Mouse (Mus musculus) lung, embryonic 15.5 days (tissue): ENCODE measurements around the gene Nat8f6. TPM values are rescaled to one million over a fixed set of nuclear protein-coding genes. Genes with fewer than 3 reads are reported as not detected.
"Not testable (repeated sequence)": the region's sequence is repeated elsewhere in the genome, so short reads cannot be mapped to it uniquely, and the experiment has no call there.

ENCODE experiments used
- ATAC-seq: fragments of 200-750 bp; cut with Nextera tagmentation; 2 replicates; pipeline ENCODE4 v1.8.0; 2017; ENCODE audit warnings: moderate number of reproducible peaks, borderline replicate concordance; ENCODE audit not compliant: low FRiP score, low TSS enrichment; ENCODE audit errors: extremely low read depth
- H3K27ac ChIP-seq: fragments of 300-500 bp; sonication (generic); 2 replicates; pipeline ENCODE4 v1.5.1; 2015; ENCODE audit warnings: moderate library complexity, mild to moderate bottlenecking, inconsistent platforms
- H3K27me3 ChIP-seq: fragments of 300-500 bp; sonication (generic); 2 replicates; pipeline ENCODE4 v1.6.1; 2015; ENCODE audit warnings: inconsistent platforms
- H3K36me3 ChIP-seq: fragments of 300-500 bp; sonication (generic); 2 replicates; pipeline ENCODE4 v1.6.1; 2015; ENCODE audit warnings: inconsistent platforms
- H3K4me1 ChIP-seq: fragments of 300-500 bp; sonication (generic); 2 replicates; pipeline ENCODE4 v1.6.1; 2015; ENCODE audit warnings: inconsistent platforms
- H3K4me2 ChIP-seq: fragments of 300-500 bp; sonication (generic); 2 replicates; pipeline ENCODE4 v1.6.1; 2015; ENCODE audit warnings: inconsistent platforms, mild to moderate bottlenecking, moderate library complexity
- H3K4me3 ChIP-seq: fragments of 300-500 bp; sonication (generic); 2 replicates; pipeline ENCODE4 v1.5.1; 2015; ENCODE audit warnings: mild to moderate bottlenecking, inconsistent platforms
- H3K9ac ChIP-seq: fragments of 300-500 bp; sonication (generic); 2 replicates; pipeline ENCODE4 v1.6.1; 2015; ENCODE audit warnings: inconsistent platforms
- H3K9me3 ChIP-seq: fragments of 300-500 bp; sonication (generic); 2 replicates; pipeline ENCODE4 v1.6.1; 2016; ENCODE audit warnings: inconsistent platforms
- WGBS: fragments of 180-500 bp; shearing (Covaris S2); methylation state at CpG from one replicate; pipeline ENCODE4 v1.1.7; 2015; 5-methylcytosine and 5-hydroxymethylcytosine counted together
- polyA plus RNA-seq: library from polyadenylated mRNA; unstranded; fragments of >200 nt; fragmentation: Nextera tagmentation; extraction: Ambion mirVana; gene quantifications from 2 replicates; pipeline ENCODE4 v1.2.1, GENCODE M21; 2015

Nat8f6 gene
- polyA plus RNA-seq: not detected in 2 replicates

- Histone ChIP-seq H3K4me2 (no peak within 1 kb of the TSS), H3K36me3 (no peaks in the 10 kb centered on the region), H3K4me1 (no peaks in the 10 kb centered on the region), H3K9me3 (no peaks in the 10 kb centered on the region), H3K9ac (no peak within 1 kb of the TSS), H3K27ac (no peak within 1 kb of the TSS), H3K27me3 (no peaks in the 10 kb centered on the region), H3K4me3 (no peak within 1 kb of the TSS)
- 88% methylated on average over 5 of the region's 5 CpGs for WGBS
- ATAC-seq: no peak
Observed at GRCm38 (mm10) chr6:85820837-85821236, at the start of gene Nat8f6, which contains the start of gene Nat8f5. Gene Nat8f6 (minus strand): TSS chr6:85820954. Gene Nat8f5 (minus strand): TSS chr6:85820972.

- H3K36me3 ChIP-seq, ATAC-seq, H3K9ac ChIP-seq, H3K4me2 ChIP-seq, H3K27ac ChIP-seq, H3K27me3 ChIP-seq, H3K4me3 ChIP-seq, H3K4me1 ChIP-seq, H3K9me3 ChIP-seq: not testable (repeated sequence)
- WGBS: 63% methylated on average over 5 of the region's 5 CpGs
Observed at GRCm38 (mm10) chr6:85869006-85869405, 48.3 kb upstream of the Nat8f6 start, which contains the start of gene Nat8f2. Gene Nat8f2 (minus strand): TSS chr6:85869158.

DNA sequence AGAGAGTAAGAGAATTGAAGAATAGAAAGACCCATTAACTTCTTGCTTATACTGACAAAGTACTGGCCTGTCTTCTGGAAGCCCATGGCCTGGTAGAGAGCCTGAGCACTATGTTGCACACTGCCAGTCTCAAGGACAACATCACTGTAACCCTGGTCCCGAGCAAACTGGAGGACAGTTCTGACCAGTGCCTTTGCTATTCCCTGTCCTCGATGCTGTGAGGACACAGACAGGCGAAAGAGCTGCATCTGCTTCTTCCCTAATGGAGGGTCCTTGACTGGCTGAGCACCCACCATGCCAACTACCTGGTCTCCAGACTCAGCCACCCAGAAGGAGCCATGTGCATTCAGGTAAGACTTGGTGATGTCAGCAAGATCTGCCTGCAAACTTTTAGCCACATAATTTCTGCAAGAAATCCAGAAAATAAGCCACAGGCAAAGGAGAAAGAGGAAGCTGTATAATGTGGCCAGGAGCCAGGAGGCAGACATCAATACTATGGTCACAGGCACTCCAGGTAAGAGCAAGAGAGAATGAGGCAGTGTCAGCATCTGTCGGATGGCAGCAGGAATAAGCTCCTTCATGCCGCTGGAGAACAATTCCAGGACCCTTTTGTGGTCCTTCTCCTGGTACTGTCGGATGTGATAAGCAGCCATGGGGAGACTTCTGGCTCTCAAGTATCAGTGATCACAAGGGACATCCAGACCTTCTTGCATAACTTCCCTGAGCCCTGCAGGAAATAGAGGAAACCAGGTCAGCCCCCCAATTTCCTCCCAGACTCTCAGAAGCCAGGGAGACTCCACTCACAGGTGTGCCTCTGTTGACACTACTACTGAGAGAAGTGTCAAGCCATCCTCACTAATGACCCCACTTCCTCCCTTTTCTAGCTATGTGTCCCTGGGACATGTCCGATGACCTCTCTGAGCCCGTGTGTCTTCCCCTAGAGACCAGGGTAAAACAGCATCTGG lies 47.3 kb upstream of the Nat8f6 start:
- H3K36me3 ChIP-seq: no peaks in the 10 kb centered on the region
- no peak overlapping the region for H3K9ac ChIP-seq
- no peaks in the 10 kb centered on the region for H3K4me1 ChIP-seq
- no peak overlapping the region for H3K27ac ChIP-seq
- H3K27me3 ChIP-seq: no peaks in the 10 kb centered on the region
- no peaks in the 10 kb centered on the region for H3K9me3 ChIP-seq
- H3K4me3 ChIP-seq: no peak overlapping the region
- no peak for ATAC-seq
- no peak overlapping the region for H3K4me2 ChIP-seq
- 72% methylated on average over 8 of the region's 8 CpGs for WGBS

DNA sequence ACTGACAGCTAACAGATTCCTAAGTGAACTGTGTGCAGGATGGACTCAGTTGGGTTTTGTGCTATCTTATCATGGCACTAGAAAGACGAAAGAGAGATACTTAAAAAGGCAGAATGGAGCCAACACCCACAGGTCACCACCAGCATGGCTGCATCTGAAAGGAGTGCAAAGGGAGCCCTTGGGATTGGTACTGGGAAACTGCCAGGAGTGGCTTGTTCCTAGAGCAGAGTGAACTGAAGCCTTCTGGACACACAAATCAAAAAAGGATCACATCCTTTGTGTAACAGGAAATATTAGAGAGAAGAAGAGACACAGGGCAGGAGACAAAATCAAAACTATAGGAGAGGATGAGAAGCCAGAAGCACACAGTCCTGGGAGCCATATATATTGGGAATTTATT lies 46.2 kb upstream of the Nat8f6 start:
- H3K4me1 ChIP-seq, H3K9ac ChIP-seq, ATAC-seq, H3K36me3 ChIP-seq, H3K9me3 ChIP-seq, H3K4me3 ChIP-seq, H3K27me3 ChIP-seq, H3K27ac ChIP-seq, H3K4me2 ChIP-seq: not testable (repeated sequence)
- 53% methylated on average over 1 of the region's 1 CpGs for WGBS

DNA sequence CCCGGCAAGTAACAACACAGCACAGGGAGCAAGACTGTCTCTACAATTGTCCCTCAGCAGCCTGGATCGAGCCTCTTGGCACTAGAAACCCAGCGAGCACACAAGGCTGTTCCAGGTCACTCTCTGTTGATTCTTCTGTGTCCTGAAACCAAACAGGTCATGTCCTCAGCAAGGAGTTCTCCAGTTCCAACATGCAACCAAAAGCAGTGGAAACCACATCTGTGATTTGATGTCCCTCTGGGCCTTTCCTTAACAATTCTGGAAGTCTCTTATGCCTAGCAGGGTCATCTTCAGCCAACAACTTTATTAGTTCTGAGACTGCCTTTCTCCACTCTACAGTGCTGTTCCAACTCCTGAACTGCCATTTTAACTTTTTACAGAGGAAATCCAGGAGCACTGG lies 45.4 kb upstream of the Nat8f6 start:
- not testable (repeated sequence) for H3K4me1 ChIP-seq, H3K9me3 ChIP-seq, H3K4me2 ChIP-seq, H3K27ac ChIP-seq, H3K36me3 ChIP-seq, H3K4me3 ChIP-seq, H3K27me3 ChIP-seq, H3K9ac ChIP-seq, ATAC-seq
- 85% methylated on average over 3 of the region's 3 CpGs for WGBS

DNA sequence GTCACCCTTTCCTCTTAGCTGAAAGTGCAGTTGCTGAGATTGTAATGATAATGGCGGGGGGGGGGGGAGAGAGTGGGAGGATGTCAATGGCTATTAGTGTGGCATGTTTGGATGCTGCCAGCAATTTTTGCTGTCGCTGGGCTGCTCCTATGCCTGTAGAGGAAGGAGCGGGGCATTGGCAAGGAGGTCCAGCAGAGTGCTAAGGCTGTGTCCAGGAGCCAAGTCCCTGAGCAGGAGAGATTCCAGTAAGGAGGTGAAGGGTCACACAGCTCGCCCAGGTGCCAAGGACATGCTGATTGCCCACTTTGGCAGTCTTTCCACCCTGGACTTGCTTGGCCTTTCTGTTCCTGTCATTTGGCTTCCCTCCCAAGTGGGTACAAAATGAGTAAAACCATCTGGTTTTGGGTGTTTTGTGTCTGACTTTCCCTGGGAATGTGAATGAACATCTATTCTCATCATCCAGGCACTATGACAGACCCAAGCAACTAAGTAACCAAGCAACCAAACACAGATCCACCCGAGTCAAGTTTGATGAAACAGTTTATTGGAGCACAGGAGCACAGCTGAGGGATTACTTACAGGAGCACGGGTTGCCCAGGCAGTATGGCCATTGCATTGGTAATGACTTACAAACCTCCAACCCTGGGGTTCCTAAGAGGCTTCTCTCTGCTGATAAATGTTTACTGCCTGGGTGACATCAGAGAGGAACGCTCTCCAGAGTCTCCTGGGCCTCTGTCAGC lies 44.3 kb upstream of the Nat8f6 start:
- H3K27ac ChIP-seq, H3K4me2 ChIP-seq, H3K36me3 ChIP-seq, H3K4me1 ChIP-seq, ATAC-seq, H3K4me3 ChIP-seq, H3K9ac ChIP-seq, H3K9me3 ChIP-seq, H3K27me3 ChIP-seq: not testable (repeated sequence)
- WGBS: 53% methylated on average over 5 of the region's 7 CpGs

DNA sequence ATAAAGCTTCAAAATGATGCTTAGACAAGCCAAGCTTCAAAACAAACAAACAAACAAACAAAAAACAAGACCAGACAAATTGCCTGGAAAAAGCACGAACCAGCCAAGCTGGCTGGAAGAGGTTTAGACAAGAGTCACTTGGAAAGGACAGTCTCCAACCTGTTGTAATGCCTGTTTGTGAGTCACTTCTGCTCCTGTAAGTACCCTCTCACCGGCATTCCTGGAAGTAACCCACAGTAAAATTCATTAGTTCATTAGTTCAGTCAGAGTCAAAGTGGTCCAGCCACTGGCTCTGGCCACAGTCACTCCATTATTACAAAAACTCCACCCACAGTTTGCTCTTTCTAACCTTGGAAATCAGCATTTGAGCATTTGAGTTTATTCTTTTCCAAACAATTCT lies 43.1 kb upstream of the Nat8f6 start:
- ATAC-seq: no peak
- H3K27ac ChIP-seq: no peak overlapping the region

DNA sequence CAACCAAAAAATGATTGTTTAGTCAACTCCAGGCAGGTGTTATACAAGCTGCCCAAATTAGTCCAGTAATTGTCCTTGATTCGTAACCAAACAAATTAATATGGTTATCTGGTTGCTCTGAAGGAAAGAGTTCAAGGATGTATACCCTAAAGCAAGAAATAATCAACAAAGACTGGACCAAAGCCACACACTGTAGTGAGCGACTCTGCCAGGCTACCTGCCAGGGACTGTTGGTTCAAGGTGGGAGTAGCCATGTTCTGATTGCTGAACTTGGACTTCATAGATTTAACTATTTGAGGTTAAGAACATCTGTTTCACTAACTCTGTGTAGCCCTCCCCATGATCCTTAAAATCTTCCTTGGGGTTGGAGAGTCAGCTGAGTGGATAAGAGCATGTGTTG lies 42.4 kb upstream of the Nat8f6 start:
- Histone ChIP-seq H3K4me1 (no peaks in the 10 kb centered on the region), H3K4me3 (no peak overlapping the region), H3K9ac (no peak overlapping the region), H3K4me2 (no peak overlapping the region), H3K27me3 (no peaks in the 10 kb centered on the region), H3K27ac (no peak overlapping the region), H3K9me3 (no peaks in the 10 kb centered on the region), H3K36me3 (no peaks in the 10 kb centered on the region)
- no peak for ATAC-seq
- 75% methylated on average over 2 of the region's 2 CpGs for WGBS

More for the DNA sequence above, 43.1 kb upstream of the Nat8f6 start:
- no peaks in the 10 kb centered on the region for H3K27me3 ChIP-seq
- no peak overlapping the region for H3K4me3 ChIP-seq
- H3K4me1 ChIP-seq: no peaks in the 10 kb centered on the region
- no peaks in the 10 kb centered on the region for H3K36me3 ChIP-seq
- H3K4me2 ChIP-seq: no peak overlapping the region
- H3K9ac ChIP-seq: no peak overlapping the region
- WGBS: 76% methylated on average over 2 of the region's 2 CpGs
- no peaks in the 10 kb centered on the region for H3K9me3 ChIP-seq

DNA sequence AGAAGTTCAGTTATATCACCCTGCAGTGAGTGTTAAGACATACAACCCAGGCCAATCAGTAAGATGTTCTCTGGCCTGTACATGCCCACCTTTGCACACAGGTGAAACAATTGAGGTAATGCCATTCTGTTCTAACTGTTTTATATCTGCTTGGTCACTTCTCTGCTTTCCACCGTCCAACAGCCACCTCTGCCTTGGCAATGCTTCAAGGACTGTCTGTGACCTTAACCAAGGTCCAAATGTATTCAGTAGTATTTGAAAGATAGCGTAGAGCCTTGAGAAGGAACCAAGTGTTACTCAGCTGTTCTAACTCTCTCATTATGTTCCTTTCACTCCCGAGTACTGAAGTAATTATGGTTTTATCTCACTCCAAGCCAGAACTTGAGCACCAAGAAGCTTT lies 41.8 kb upstream of the Nat8f6 start:
- no peaks in the 10 kb centered on the region for H3K4me1 ChIP-seq
- H3K4me2 ChIP-seq: no peak overlapping the region
- no peak overlapping the region for H3K27ac ChIP-seq
- 65% methylated on average over 3 of the region's 3 CpGs for WGBS
- no peak overlapping the region for H3K9ac ChIP-seq
- ATAC-seq: no peak
- H3K36me3 ChIP-seq: no peaks in the 10 kb centered on the region
- H3K4me3 ChIP-seq: no peak overlapping the region
- H3K9me3 ChIP-seq: no peaks in the 10 kb centered on the region
- H3K27me3 ChIP-seq: no peaks in the 10 kb centered on the region

DNA sequence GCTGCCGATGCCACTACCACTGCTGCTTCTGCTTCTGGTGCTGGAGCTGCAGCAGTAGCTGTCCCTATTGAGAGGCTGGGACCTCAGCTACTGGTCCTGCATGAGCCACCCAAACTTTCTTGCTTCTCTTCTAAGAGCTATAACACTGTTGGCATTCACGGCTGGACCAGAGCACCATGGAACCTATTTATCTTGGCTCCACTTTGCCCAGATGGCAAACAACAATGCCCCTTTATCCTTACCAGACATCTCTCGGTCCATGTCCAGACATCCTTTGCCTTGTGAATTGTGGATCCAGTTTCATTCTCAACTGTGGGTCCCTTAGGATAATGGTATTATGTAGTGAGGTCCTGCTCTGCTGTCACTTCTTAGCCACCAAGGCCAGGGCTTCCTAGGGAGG lies 40.5 kb upstream of the Nat8f6 start:
- no peak overlapping the region for H3K4me2 ChIP-seq
- no peaks in the 10 kb centered on the region for H3K36me3 ChIP-seq
- ATAC-seq: no peak
- no peak overlapping the region for H3K27ac ChIP-seq
- H3K27me3 ChIP-seq: no peaks in the 10 kb centered on the region
- H3K4me1 ChIP-seq: no peaks in the 10 kb centered on the region
- WGBS: 91% methylated on average over 3 of the region's 3 CpGs
- H3K9ac ChIP-seq: no peak overlapping the region
- H3K4me3 ChIP-seq: no peak overlapping the region
- no peaks in the 10 kb centered on the region for H3K9me3 ChIP-seq

- Histone ChIP-seq H3K27me3 (no peaks in the 10 kb centered on the region), H3K9me3 (no peaks in the 10 kb centered on the region), H3K4me2 (no peak overlapping the region), H3K4me3 (no peak overlapping the region), H3K36me3 (no peaks in the 10 kb centered on the region), H3K9ac (no peak overlapping the region), H3K4me1 (no peaks in the 10 kb centered on the region), H3K27ac (no peak overlapping the region)
- 0 out of 2 replicates have a peak, but pooled peaks have one; percentile 49 for ATAC-seq
- WGBS: 72% methylated on average over 1 of the region's 1 CpGs
Observed at GRCm38 (mm10) chr6:85856194-85856678, 35.5 kb upstream of the Nat8f6 start.

DNA sequence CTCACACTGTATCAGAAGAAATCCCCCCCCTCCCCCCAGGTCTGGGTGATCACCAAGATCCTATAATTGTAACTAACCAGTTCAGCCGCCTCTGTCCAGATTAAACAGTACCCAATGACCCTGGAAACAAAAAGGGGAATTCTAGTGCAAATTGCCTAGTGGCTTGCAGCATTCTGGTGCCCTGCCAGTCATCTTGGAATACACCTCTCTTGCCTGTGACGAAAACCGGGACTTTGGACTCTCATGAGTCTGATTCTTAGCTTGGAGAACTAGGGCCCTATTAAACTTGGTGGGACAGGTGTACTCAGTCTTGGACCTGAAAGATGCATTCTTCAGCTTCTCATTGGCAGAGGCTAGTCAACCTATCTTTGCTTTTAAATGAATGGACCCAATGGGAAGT lies 32.7 kb upstream of the Nat8f6 start:
- no peaks in the 10 kb centered on the region for H3K36me3 ChIP-seq
- 74% methylated on average over 3 of the region's 3 CpGs for WGBS
- no peak overlapping the region for H3K4me2 ChIP-seq
- H3K9me3 ChIP-seq: no peaks in the 10 kb centered on the region
- H3K4me3 ChIP-seq: no peak overlapping the region
- no peak overlapping the region for H3K27ac ChIP-seq
- H3K4me1 ChIP-seq: no peaks in the 10 kb centered on the region
- ATAC-seq: no peak
- no peak overlapping the region for H3K9ac ChIP-seq
- no peaks in the 10 kb centered on the region for H3K27me3 ChIP-seq
